ENCODE assay signal across 34 mouse cellular contexts in genomic region chr11:115301351-115301750, GRCm38 (mm10). TPM values are rescaled to one million over a fixed set of nuclear protein-coding genes. Genes with fewer than 3 reads are reported as not detected.
"Had no signal": no experiment of that assay in that cellular context is flagged by ENCODE, and none has a peak within 500 bp of the region (broad histone marks: within the 10 kb centered on the region; RNA-seq: fewer than 3 reads in every experiment).

No protein-coding gene starts in this region.

- H3K4me2 ChIP-seq: heart, embryonic 11.5 days; heart, embryonic 13.5 days; heart, embryonic 15.5 days; hindbrain, embryonic 12.5 days; hindbrain, embryonic 14.5 days; intestine, embryonic 15.5 days; kidney, embryonic 15.5 days; limb, embryonic 12.5 days; liver, embryonic 11.5 days; liver, embryonic 13.5 days; liver, embryonic 15.5 days had no signal

- DNase-seq: gastrocnemius, postnatal 14 days; gastrocnemius, postnatal 36 days; heart, adult 11 months; heart, adult 2 months; heart, postnatal 14 days; heart, postnatal 36 days; kidney, adult 18-20 months; kidney, adult 8-10 months; kidney, postnatal 14 days; kidney, postnatal 36 days; layer of hippocampus, adult 9-11 months; liver; liver, embryonic 13.5 days had no signal

- H3K36me3 ChIP-seq: heart, embryonic 13.5 days; heart, embryonic 15.5 days; hindbrain, embryonic 10.5 days; hindbrain, embryonic 12.5 days; intestine, embryonic 15.5 days; kidney, embryonic 15.5 days; limb, embryonic 10.5 days; limb, embryonic 12.5 days; liver, embryonic 13.5 days; liver, embryonic 15.5 days had no signal

- H3K4me3 ChIP-seq: heart, adult 2 months; heart, embryonic 13.5 days; heart, embryonic 15.5 days; hindbrain, embryonic 10.5 days; hindbrain, embryonic 12.5 days; intestine, embryonic 15.5 days; kidney, embryonic 15.5 days; left cerebral cortex, adult 2 months; limb, embryonic 10.5 days; limb, embryonic 12.5 days; liver, embryonic 13.5 days; liver, embryonic 15.5 days had no signal

RNA-seq across cellular contexts. Expression of gene Otop2, which starts 5.6 kb away (rescaled TPM):
- total RNA-seq: gastrocnemius, adult 18-20 months; gastrocnemius, adult 8-10 months; gastrocnemius, postnatal 14 days; gastrocnemius, postnatal 36 days; heart, adult 2 months; heart, postnatal 14 days; heart, postnatal 36 days had no signal
- polyA plus RNA-seq: gonadal fat pad, adult 2 months; heart, adult 2 months; heart, embryonic 11.5 days; heart, embryonic 13.5 days; heart, embryonic 15.5 days; heart, postnatal 0 days; hindbrain, embryonic 10.5 days; hindbrain, embryonic 12.5 days; inflammation-experienced regulatory T-cells, adult 6 months; intestine, embryonic 15.5 days; kidney, postnatal 0 days; limb, embryonic 10.5 days; limb, embryonic 12.5 days; liver, embryonic 11.5 days; liver, embryonic 13.5 days; liver, embryonic 15.5 days had no signal

RNA-seq across cellular contexts. Expression of gene Ush1g, which starts 20.5 kb away (rescaled TPM):
- polyA plus RNA-seq: gonadal fat pad, adult 2 months; hindbrain, embryonic 12.5 days; inflammation-experienced regulatory T-cells, adult 6 months; intestine, embryonic 15.5 days; kidney, embryonic 15.5 days; kidney, postnatal 0 days; limb, embryonic 10.5 days; limb, embryonic 12.5 days; limb, embryonic 14.5 days had no signal

RNA-seq across cellular contexts. Expression of gene Otop3, which starts 33.2 kb away (rescaled TPM):
- total RNA-seq: gastrocnemius, adult 18-20 months; gastrocnemius, adult 8-10 months; gastrocnemius, postnatal 14 days; gastrocnemius, postnatal 36 days; heart, adult 2 months; heart, postnatal 14 days; heart, postnatal 36 days; left cerebral cortex, adult 2 months; left cerebral cortex, postnatal 14 days had no signal
- polyA plus RNA-seq: gonadal fat pad, adult 2 months; heart, adult 2 months; heart, embryonic 11.5 days; heart, embryonic 13.5 days; heart, embryonic 15.5 days; heart, postnatal 0 days; inflammation-experienced regulatory T-cells, adult 6 months; kidney, embryonic 15.5 days; kidney, postnatal 0 days; limb, embryonic 10.5 days; limb, embryonic 12.5 days; limb, embryonic 14.5 days; liver, embryonic 11.5 days; liver, embryonic 13.5 days; liver, embryonic 15.5 days had no signal
